Mouse (Mus musculus) urinary bladder, adult 18-20 months (tissue): ENCODE measurements at regions not wholly inside any gene's neighbourhood (a gene's known extent, or its start where the extent isn't known, plus 50 kb on each side); places are given as distances from the start of the nearest gene placed in this dataset.

Source experiments
- DNase-seq, 2 experiments: peaks; one replicate each; pipeline ENCODE4 v3.0.0; 2022; ENCODE audit warnings: low spot score in 2 of 2, mixed read lengths in 2 of 2

- no peak for DNase-seq
Measured at GRCm38 (mm10) chr11:21036161-21036916, 54.8 kb upstream of the Peli1 start.

- DNase-seq: no peak
Measured at GRCm38 (mm10) chr11:21037267-21037906, 53.7 kb upstream of the Peli1 start.

- DNase-seq: no peak
Measured at GRCm38 (mm10) chr11:21041201-21041600, 49.9 kb upstream of the Peli1 start.
